Mouse (Mus musculus): Measurements from ENCODE around the gene Nudt6. TPM values are rescaled to one million over a fixed set of nuclear protein-coding genes. Genes with fewer than 3 reads are reported as not detected.

Gene Nudt6
- polyA plus RNA-seq (2015; fragmentation: Nextera tagmentation; extraction: Ambion mirVana) = 4.4 and 6.0 TPM in 2 replicates

- under 1% methylated on average over 50 of the region's 50 CpGs for WGBS
- no peaks in the 10 kb centered on the region for H3K36me3 ChIP-seq
- peaks cover 21% of the 10 kb centered on the region for H3K4me1 ChIP-seq (replicated peaks)
- ATAC-seq = peak; percentile 83
- H3K27me3 ChIP-seq = no peaks in the 10 kb centered on the region
- peak within 1 kb of the TSS; percentile 79 for H3K9ac ChIP-seq (replicated peaks)
- H3K4me3 ChIP-seq (replicated peaks) = peak within 1 kb of the TSS; percentile 71
- H3K4me2 ChIP-seq (replicated peaks) = peak within 1 kb of the TSS; percentile 93
- peak within 1 kb of the TSS; percentile 85 for H3K27ac ChIP-seq
- no peaks in the 10 kb centered on the region for H3K9me3 ChIP-seq
These were observed at the start of gene Nudt6 for GRCm38 (mm10) chr3:37420072-37420471. Gene Nudt6, minus strand, starts transcription at chr3:37420211.

- Histone ChIP-seq H3K4me1 (replicated peaks) (no peaks in the 10 kb centered on the region), H3K4me3 (replicated peaks) (no peak overlapping the region), H3K9ac (replicated peaks) (no peak overlapping the region), H3K27ac (no peak overlapping the region), H3K4me2 (replicated peaks) (no peak overlapping the region), H3K9me3 (no peaks in the 10 kb centered on the region), H3K36me3 (no peaks in the 10 kb centered on the region), H3K27me3 (no peaks in the 10 kb centered on the region)
- 85% methylated on average over 4 of the region's 4 CpGs for WGBS
- ATAC-seq = no peak
These were observed 49.3 kb upstream of the Nudt6 start for GRCm38 (mm10) chr3:37469353-37469752.

GRCm38 (mm10) chr3:37468170-37468569 is 48.2 kb upstream of the Nudt6 start:
- Histone ChIP-seq H3K9me3 (no peaks in the 10 kb centered on the region), H3K4me1 (replicated peaks) (no peaks in the 10 kb centered on the region), H3K4me3 (replicated peaks) (no peak overlapping the region), H3K36me3 (no peaks in the 10 kb centered on the region), H3K4me2 (replicated peaks) (no peak overlapping the region), H3K27me3 (no peaks in the 10 kb centered on the region), H3K27ac (no peak overlapping the region), H3K9ac (replicated peaks) (no peak overlapping the region)
- ATAC-seq = 0 out of 2 replicates have a peak, but pooled peaks have one; percentile 63
- WGBS = 93% methylated on average over 2 of the region's 2 CpGs

GRCm38 (mm10) chr3:37455992-37456391 is 36.0 kb upstream of the Nudt6 start:
- H3K27me3 ChIP-seq = no peaks in the 10 kb centered on the region
- WGBS = 90% methylated on average over 1 of the region's 1 CpGs
- no peak for ATAC-seq

GRCm38 (mm10) chr3:37443409-37443808 is 23.4 kb upstream of the Nudt6 start:
- no peak overlapping the region for H3K27ac ChIP-seq
- peaks cover 19% of the 10 kb centered on the region for H3K36me3 ChIP-seq
- H3K4me2 ChIP-seq (replicated peaks) = no peak overlapping the region
- H3K9ac ChIP-seq (replicated peaks) = no peak overlapping the region
- 95% methylated on average over 2 of the region's 2 CpGs for WGBS
- H3K27me3 ChIP-seq = no peaks in the 10 kb centered on the region
- ATAC-seq = no peak
- H3K9me3 ChIP-seq = no peaks in the 10 kb centered on the region
- no peaks in the 10 kb centered on the region for H3K4me1 ChIP-seq (replicated peaks)
- H3K4me3 ChIP-seq (replicated peaks) = no peak overlapping the region

More at GRCm38 (mm10) chr3:37455992-37456391, 36.0 kb upstream of the Nudt6 start:
- Histone ChIP-seq H3K36me3 (peaks cover 4% of the 10 kb centered on the region; the same call in 1 of the 2 replicates), H3K9ac (replicated peaks) (no peak overlapping the region), H3K27ac (no peak overlapping the region), H3K4me3 (replicated peaks) (no peak overlapping the region), H3K9me3 (no peaks in the 10 kb centered on the region), H3K4me1 (replicated peaks) (no peaks in the 10 kb centered on the region), H3K4me2 (replicated peaks) (no peak overlapping the region)

GRCm38 (mm10) chr3:37439770-37440169 is 19.8 kb upstream of the Nudt6 start:
- H3K9me3 ChIP-seq = no peaks in the 10 kb centered on the region
- no peak overlapping the region for H3K27ac ChIP-seq
- no peak overlapping the region for H3K4me3 ChIP-seq (replicated peaks)
- no peak overlapping the region for H3K4me2 ChIP-seq (replicated peaks)
- no peak overlapping the region for H3K9ac ChIP-seq (replicated peaks)
- H3K36me3 ChIP-seq = peaks cover 30% of the 10 kb centered on the region
- no peaks in the 10 kb centered on the region for H3K4me1 ChIP-seq (replicated peaks)
- no peak for ATAC-seq
- no peaks in the 10 kb centered on the region for H3K27me3 ChIP-seq
- 100% methylated on average over 1 of the region's 1 CpGs for WGBS

GRCm38 (mm10) chr3:37430359-37430758 is 10.3 kb upstream of the Nudt6 start:
- no peak for ATAC-seq
- Histone ChIP-seq H3K27me3 (no peaks in the 10 kb centered on the region), H3K9me3 (no peaks in the 10 kb centered on the region), H3K4me1 (replicated peaks) (no peaks in the 10 kb centered on the region), H3K27ac (no peak overlapping the region), H3K4me3 (replicated peaks) (no peak overlapping the region), H3K9ac (replicated peaks) (no peak overlapping the region), H3K4me2 (replicated peaks) (no peak overlapping the region), H3K36me3 (peaks cover 36% of the 10 kb centered on the region)

- no peak overlapping the region for H3K27ac ChIP-seq
- peaks cover 8% of the 10 kb centered on the region for H3K4me1 ChIP-seq (replicated peaks)
- no peak overlapping the region for H3K4me2 ChIP-seq (replicated peaks)
- no peak overlapping the region for H3K4me3 ChIP-seq (replicated peaks)
- H3K9ac ChIP-seq (replicated peaks) = no peak overlapping the region
- WGBS = 98% methylated on average over 3 of the region's 3 CpGs
- no peak for ATAC-seq
- H3K27me3 ChIP-seq = no peaks in the 10 kb centered on the region
- peaks cover 24% of the 10 kb centered on the region for H3K36me3 ChIP-seq
- no peaks in the 10 kb centered on the region for H3K9me3 ChIP-seq
These were observed 6.1 kb upstream of the Nudt6 start for GRCm38 (mm10) chr3:37426069-37426468.

- no peaks in the 10 kb centered on the region for H3K27me3 ChIP-seq
- H3K27ac ChIP-seq = no peak overlapping the region
- peak overlapping the region; percentile 93 for H3K4me2 ChIP-seq (replicated peaks)
- no peaks in the 10 kb centered on the region for H3K9me3 ChIP-seq
- H3K36me3 ChIP-seq = peaks cover 8% of the 10 kb centered on the region
- ATAC-seq = no peak
- peaks cover 21% of the 10 kb centered on the region for H3K4me1 ChIP-seq (replicated peaks)
- WGBS = 13% methylated on average over 3 of the region's 3 CpGs
- H3K4me3 ChIP-seq (replicated peaks) = peak overlapping the region; percentile 71
- H3K9ac ChIP-seq (replicated peaks) = peak overlapping the region; percentile 64
These were observed 1.2 kb upstream of the Nudt6 start for GRCm38 (mm10) chr3:37421179-37421578.

- peak overlapping the region; percentile 93 for H3K4me2 ChIP-seq (replicated peaks)
- H3K27ac ChIP-seq = peak overlapping the region; percentile 85
- no peak for ATAC-seq
- peak overlapping the region; percentile 64 for H3K9ac ChIP-seq (replicated peaks)
- no peaks in the 10 kb centered on the region for H3K9me3 ChIP-seq
- H3K36me3 ChIP-seq = peaks cover 4% of the 10 kb centered on the region
- peaks cover 21% of the 10 kb centered on the region for H3K4me1 ChIP-seq (replicated peaks)
- no peaks in the 10 kb centered on the region for H3K27me3 ChIP-seq
- peak overlapping the region; percentile 71 for H3K4me3 ChIP-seq (replicated peaks)
- under 1% methylated on average over 24 of the region's 24 CpGs for WGBS
These were observed 630 bp upstream of the Nudt6 start for GRCm38 (mm10) chr3:37420641-37421040.

GRCm38 (mm10) chr3:37419458-37419991 is 486 bp downstream of the Nudt6 start, which contains the start of gene Spata5:
Gene Spata5, plus strand, starts transcription at chr3:37419896.
- 0% methylated on average over 41 of the region's 50 CpGs for WGBS
- ATAC-seq = peak; percentile 97
- H3K9me3 ChIP-seq = no peaks in the 10 kb centered on the region
- H3K27ac ChIP-seq = peak within 1 kb of the TSS; percentile 85
- peak within 1 kb of the TSS; percentile 93 for H3K4me2 ChIP-seq (replicated peaks)
- H3K36me3 ChIP-seq = no peaks in the 10 kb centered on the region
- peak within 1 kb of the TSS; percentile 71 for H3K4me3 ChIP-seq (replicated peaks)
- no peaks in the 10 kb centered on the region for H3K27me3 ChIP-seq
- peak within 1 kb of the TSS; percentile 79 for H3K9ac ChIP-seq (replicated peaks)
- H3K4me1 ChIP-seq (replicated peaks) = peaks cover 21% of the 10 kb centered on the region

GRCm38 (mm10) chr3:37418961-37419457 is 1.0 kb downstream of the Nudt6 start:
- Histone ChIP-seq H3K4me1 (replicated peaks) (peaks cover 21% of the 10 kb centered on the region), H3K27me3 (no peaks in the 10 kb centered on the region), H3K4me2 (replicated peaks) (peak overlapping the region; percentile 86), H3K4me3 (replicated peaks) (peak overlapping the region; percentile 71), H3K36me3 (no peaks in the 10 kb centered on the region), H3K9ac (replicated peaks) (peak overlapping the region; percentile 79), H3K27ac (peak overlapping the region; percentile 83), H3K9me3 (no peaks in the 10 kb centered on the region)
- under 1% methylated on average over 30 of the region's 30 CpGs for WGBS
- no peak for ATAC-seq
